Mouse (Mus musculus): Measurements from ENCODE around the gene Inca1.

Inca1 gene

GRCm38 (mm10) chr11:70699722-70700556, at the start of gene Inca1, which contains the start of gene Kif1c:
TSS of gene Inca1 (minus strand) at chr11:70700155.
TSS of gene Kif1c (plus strand) at chr11:70700548.
- peak; percentile 95 for DNase-seq (ENCODE audit: low spot score in 2 of 2)

- peak; percentile 32 to 66 for DNase-seq (ENCODE audit: low spot score in 2 of 2)
Measured at GRCm38 (mm10) chr11:70747876-70748545, 48.1 kb upstream of the Inca1 start.

GRCm38 (mm10) chr11:70745636-70746035, 45.7 kb upstream of the Inca1 start:
- DNase-seq (ENCODE audit: low spot score in 2 of 2): no peak

- no peak for DNase-seq (ENCODE audit: low spot score in 2 of 2)
Measured at GRCm38 (mm10) chr11:70742581-70743459, 42.9 kb upstream of the Inca1 start.

GRCm38 (mm10) chr11:70742117-70742516, 42.2 kb upstream of the Inca1 start:
- no peak for DNase-seq (ENCODE audit: low spot score in 2 of 2)

GRCm38 (mm10) chr11:70741603-70742002, 41.6 kb upstream of the Inca1 start:
- DNase-seq (ENCODE audit: low spot score in 2 of 2): no peak

GRCm38 (mm10) chr11:70737749-70738148, 37.8 kb upstream of the Inca1 start:
- no peak for DNase-seq (ENCODE audit: low spot score in 2 of 2)

GRCm38 (mm10) chr11:70733256-70733655, 33.3 kb upstream of the Inca1 start:
- no peak for DNase-seq (ENCODE audit: low spot score in 2 of 2)

GRCm38 (mm10) chr11:70731178-70731577, 31.2 kb upstream of the Inca1 start:
- DNase-seq (ENCODE audit: low spot score in 2 of 2): no peak

- DNase-seq (ENCODE audit: low spot score in 2 of 2): no peak
Measured at GRCm38 (mm10) chr11:70730427-70731038, 30.6 kb upstream of the Inca1 start.

GRCm38 (mm10) chr11:70727385-70727784, 27.4 kb upstream of the Inca1 start:
- no peak for DNase-seq (ENCODE audit: low spot score in 2 of 2)

GRCm38 (mm10) chr11:70726585-70726984, 26.6 kb upstream of the Inca1 start:
- DNase-seq (ENCODE audit: low spot score in 2 of 2): no peak

- DNase-seq (ENCODE audit: low spot score in 2 of 2): no peak
Measured at GRCm38 (mm10) chr11:70724706-70725105, 24.8 kb upstream of the Inca1 start.

GRCm38 (mm10) chr11:70721072-70721471, 21.1 kb upstream of the Inca1 start:
- DNase-seq (ENCODE audit: low spot score in 2 of 2): no peak

GRCm38 (mm10) chr11:70720567-70720966, 20.6 kb upstream of the Inca1 start:
- DNase-seq (ENCODE audit: low spot score in 2 of 2): no peak

GRCm38 (mm10) chr11:70718481-70718880, 18.5 kb upstream of the Inca1 start:
- DNase-seq (ENCODE audit: low spot score in 2 of 2): no peak

GRCm38 (mm10) chr11:70715832-70716231, 15.9 kb upstream of the Inca1 start:
- DNase-seq (ENCODE audit: low spot score in 2 of 2): peak in 1 of 2 experiments; percentile 32

- no peak for DNase-seq (ENCODE audit: low spot score in 2 of 2)
Measured at GRCm38 (mm10) chr11:70713222-70713621, 13.3 kb upstream of the Inca1 start.

GRCm38 (mm10) chr11:70711026-70711425, 11.1 kb upstream of the Inca1 start:
- no peak for DNase-seq (ENCODE audit: low spot score in 2 of 2)

- DNase-seq (ENCODE audit: low spot score in 2 of 2): no peak
Measured at GRCm38 (mm10) chr11:70706127-70706526, 6.2 kb upstream of the Inca1 start.

- peak in 1 of 2 experiments; percentile 77 for DNase-seq (ENCODE audit: low spot score in 2 of 2)
Measured at GRCm38 (mm10) chr11:70702781-70703180, 2.8 kb upstream of the Inca1 start.

All from urinary bladder, postnatal 36 days (tissue).